Mouse (Mus musculus): ENCODE measurements at regions not wholly inside any gene's neighbourhood (a gene's known extent, or its start where the extent isn't known, plus 50 kb on each side); places are given as distances from the start of the nearest gene placed in this dataset.

DNA sequence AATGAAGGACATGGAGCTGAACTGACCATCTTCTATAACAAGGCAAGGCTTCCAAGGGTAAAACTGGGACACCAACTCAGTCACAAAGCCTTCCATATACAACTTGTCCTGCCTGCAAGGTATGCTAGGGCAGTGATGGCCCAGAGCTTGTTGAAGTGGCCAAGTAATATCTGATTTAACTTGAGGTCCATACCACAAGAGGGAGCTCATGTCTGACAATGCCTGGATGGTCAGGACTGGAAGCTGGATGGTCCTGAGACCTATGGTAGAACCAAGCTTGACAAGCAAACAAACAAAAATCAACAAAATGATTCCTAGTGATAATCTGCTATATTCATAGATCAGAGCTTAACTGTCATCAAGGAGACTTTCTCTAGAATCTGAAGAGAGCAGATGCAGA, 217.8 kb upstream of the Thsd7b start:
- Histone ChIP-seq H3K4me3 (ENCODE audit: control insufficient read depth, low read depth, low read length) (no peak overlapping the region), H3K4me1 (ENCODE audit: control insufficient read depth, insufficient read depth, low read length) (no peaks in the 10 kb centered on the region), H3K27me3 (ENCODE audit: control insufficient read depth, insufficient read depth, low read length) (no peaks in the 10 kb centered on the region), H3K27ac (ENCODE audit: control insufficient read depth, insufficient read depth, low read depth, low read length) (no peak overlapping the region), H3K36me3 (ENCODE audit: control insufficient read depth, insufficient read depth, low read length) (no peaks in the 10 kb centered on the region)
- no peak for TF ChIP-seq CTCF (IDR thresholded peaks at IDR 0.05; ENCODE audit: control insufficient read depth, insufficient read depth, insufficient replicate concordance, low read depth, low read length)
- no peak for TF ChIP-seq POLR2A (IDR thresholded peaks at IDR 0.05; ENCODE audit: control insufficient read depth, low read depth, low read length)

GRCm38 (mm10) chr1:129033707-129034106, 239.4 kb upstream of the Thsd7b start:
- Histone ChIP-seq H3K27ac (ENCODE audit: control insufficient read depth, insufficient read depth, low read depth, low read length) (no peak overlapping the region), H3K36me3 (ENCODE audit: control insufficient read depth, insufficient read depth, low read length) (no peaks in the 10 kb centered on the region), H3K4me1 (ENCODE audit: control insufficient read depth, insufficient read depth, low read length) (no peaks in the 10 kb centered on the region), H3K27me3 (ENCODE audit: control insufficient read depth, insufficient read depth, low read length) (no peaks in the 10 kb centered on the region), H3K4me3 (ENCODE audit: control insufficient read depth, low read depth, low read length) (no peak overlapping the region)
- no peak for TF ChIP-seq CTCF (IDR thresholded peaks at IDR 0.05; ENCODE audit: control insufficient read depth, insufficient read depth, insufficient replicate concordance, low read depth, low read length)
- no peak for TF ChIP-seq POLR2A (IDR thresholded peaks at IDR 0.05; ENCODE audit: control insufficient read depth, low read depth, low read length)

DNA sequence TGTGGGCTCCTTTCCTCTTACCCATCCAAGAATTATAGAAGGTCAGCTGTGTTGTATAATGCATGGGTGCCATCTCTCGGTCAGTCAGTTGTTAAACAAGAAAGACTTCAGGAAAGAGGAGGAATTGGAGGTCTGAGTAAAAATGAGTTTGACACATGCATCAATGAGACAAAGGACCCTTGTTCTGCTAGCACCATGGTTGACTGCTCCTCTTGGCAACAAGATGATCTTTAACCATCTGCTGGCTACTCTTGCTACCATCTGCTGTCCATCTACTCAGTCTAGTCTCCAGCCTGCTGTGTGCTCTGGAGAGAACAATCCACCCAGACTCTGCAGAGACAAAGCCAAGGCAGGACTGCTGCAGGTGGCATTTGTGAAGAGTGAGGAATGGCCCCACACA, 267.2 kb upstream of the Thsd7b start:
- TF ChIP-seq CTCF (IDR thresholded peaks at IDR 0.05; ENCODE audit: control insufficient read depth, insufficient read depth, insufficient replicate concordance, low read depth, low read length) = no peak
- TF ChIP-seq POLR2A (IDR thresholded peaks at IDR 0.05; ENCODE audit: control insufficient read depth, low read depth, low read length) = no peak

GRCm38 (mm10) chr1:129002286-129002685, 270.8 kb upstream of the Thsd7b start:
- H3K4me1 ChIP-seq (ENCODE audit: control insufficient read depth, insufficient read depth, low read length) = no peaks in the 10 kb centered on the region
- H3K27ac ChIP-seq (ENCODE audit: control insufficient read depth, insufficient read depth, low read depth, low read length) = no peak overlapping the region
- no peaks in the 10 kb centered on the region for H3K36me3 ChIP-seq (ENCODE audit: control insufficient read depth, insufficient read depth, low read length)
- no peak overlapping the region for H3K4me3 ChIP-seq (ENCODE audit: control insufficient read depth, low read depth, low read length)
- no peaks in the 10 kb centered on the region for H3K27me3 ChIP-seq (ENCODE audit: control insufficient read depth, insufficient read depth, low read length)
- no peak for TF ChIP-seq CTCF (IDR thresholded peaks at IDR 0.05; ENCODE audit: control insufficient read depth, insufficient read depth, insufficient replicate concordance, low read depth, low read length)
- TF ChIP-seq POLR2A (IDR thresholded peaks at IDR 0.05; ENCODE audit: control insufficient read depth, low read depth, low read length) = no peak

More for the DNA sequence above, 267.2 kb upstream of the Thsd7b start:
- no peak overlapping the region for H3K4me3 ChIP-seq (ENCODE audit: control insufficient read depth, low read depth, low read length)
- H3K27me3 ChIP-seq (ENCODE audit: control insufficient read depth, insufficient read depth, low read length) = no peaks in the 10 kb centered on the region
- no peaks in the 10 kb centered on the region for H3K36me3 ChIP-seq (ENCODE audit: control insufficient read depth, insufficient read depth, low read length)
- no peaks in the 10 kb centered on the region for H3K4me1 ChIP-seq (ENCODE audit: control insufficient read depth, insufficient read depth, low read length)
- H3K27ac ChIP-seq (ENCODE audit: control insufficient read depth, insufficient read depth, low read depth, low read length) = no peak overlapping the region

- Histone ChIP-seq H3K27ac (ENCODE audit: control insufficient read depth, insufficient read depth, low read depth, low read length) (no peak overlapping the region), H3K36me3 (ENCODE audit: control insufficient read depth, insufficient read depth, low read length) (no peaks in the 10 kb centered on the region), H3K4me3 (ENCODE audit: control insufficient read depth, low read depth, low read length) (no peak overlapping the region), H3K4me1 (ENCODE audit: control insufficient read depth, insufficient read depth, low read length) (no peaks in the 10 kb centered on the region), H3K27me3 (ENCODE audit: control insufficient read depth, insufficient read depth, low read length) (no peaks in the 10 kb centered on the region)
- no peak for TF ChIP-seq POLR2A (IDR thresholded peaks at IDR 0.05; ENCODE audit: control insufficient read depth, low read depth, low read length)
- TF ChIP-seq CTCF (IDR thresholded peaks at IDR 0.05; ENCODE audit: control insufficient read depth, insufficient read depth, insufficient replicate concordance, low read depth, low read length) = no peak
Observed at GRCm38 (mm10) chr1:129001766-129002165, 271.3 kb upstream of the Thsd7b start.

DNA sequence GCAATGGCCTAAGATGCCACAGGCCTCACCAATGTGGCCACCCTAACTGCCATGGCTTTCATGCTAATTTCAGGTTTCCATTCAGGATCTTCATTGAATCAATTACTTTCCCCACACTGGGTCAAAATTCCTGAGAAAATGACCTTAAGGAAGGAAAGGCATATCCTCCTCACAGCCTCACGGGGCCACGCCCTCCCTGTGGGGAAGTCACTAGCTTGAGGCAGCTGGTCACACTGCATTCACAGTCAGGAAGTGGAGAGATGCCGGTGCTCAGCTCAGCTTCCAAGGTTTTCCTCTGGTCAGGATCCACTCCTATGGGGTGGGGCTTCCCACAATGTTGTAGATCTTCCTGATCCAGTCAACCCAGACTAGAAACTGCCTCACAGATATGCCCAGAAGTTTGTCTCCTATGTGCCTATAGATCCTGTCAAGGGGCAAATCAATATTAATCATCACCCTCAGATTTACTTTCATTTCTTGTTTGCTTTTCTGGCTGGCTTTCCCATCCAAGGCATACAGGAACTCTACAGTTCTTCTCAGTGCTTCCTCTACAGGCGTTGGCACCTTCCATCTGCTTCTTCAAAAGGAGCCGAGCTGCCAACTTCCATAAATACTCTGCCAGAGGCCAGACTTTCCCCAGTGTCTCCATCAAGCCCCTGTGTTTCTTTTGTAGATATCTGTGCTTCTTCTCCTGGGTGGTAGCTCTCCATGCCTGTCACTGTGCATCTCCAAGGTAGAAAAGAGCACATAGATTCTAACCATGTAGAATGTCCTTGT, 273.2 kb upstream of the Thsd7b start:
- Histone ChIP-seq H3K36me3 (ENCODE audit: control insufficient read depth, insufficient read depth, low read length) (no peaks in the 10 kb centered on the region), H3K4me1 (ENCODE audit: control insufficient read depth, insufficient read depth, low read length) (no peaks in the 10 kb centered on the region), H3K27ac (ENCODE audit: control insufficient read depth, insufficient read depth, low read depth, low read length) (no peak overlapping the region), H3K27me3 (ENCODE audit: control insufficient read depth, insufficient read depth, low read length) (no peaks in the 10 kb centered on the region), H3K4me3 (ENCODE audit: control insufficient read depth, low read depth, low read length) (no peak overlapping the region)
- TF ChIP-seq CTCF (IDR thresholded peaks at IDR 0.05; ENCODE audit: control insufficient read depth, insufficient read depth, insufficient replicate concordance, low read depth, low read length) (no peak), POLR2A (IDR thresholded peaks at IDR 0.05; ENCODE audit: control insufficient read depth, low read depth, low read length) (no peak)

DNA sequence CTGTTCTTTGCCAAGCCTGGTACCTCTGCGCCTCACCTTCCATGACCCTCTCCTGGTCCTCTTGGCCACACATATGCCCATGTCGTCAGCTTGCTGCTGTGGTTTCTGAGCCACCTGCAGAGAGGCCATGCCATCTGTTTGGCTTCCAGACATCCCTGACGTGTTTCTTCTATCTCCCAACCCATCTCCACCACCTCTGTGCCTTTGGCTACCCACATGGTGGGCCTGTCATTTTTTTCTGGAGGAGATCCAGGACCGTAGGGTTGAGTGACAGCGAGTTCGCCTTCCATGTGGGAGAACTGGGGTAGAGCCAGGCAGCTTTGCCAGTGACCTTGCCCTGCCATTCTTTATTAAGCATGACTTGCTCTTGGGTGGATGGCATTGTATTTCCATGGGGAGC, 278.4 kb upstream of the Thsd7b start:
- Histone ChIP-seq H3K4me3 (ENCODE audit: control insufficient read depth, low read depth, low read length) (no peak overlapping the region), H3K4me1 (ENCODE audit: control insufficient read depth, insufficient read depth, low read length) (no peaks in the 10 kb centered on the region), H3K36me3 (ENCODE audit: control insufficient read depth, insufficient read depth, low read length) (no peaks in the 10 kb centered on the region), H3K27ac (ENCODE audit: control insufficient read depth, insufficient read depth, low read depth, low read length) (no peak overlapping the region), H3K27me3 (ENCODE audit: control insufficient read depth, insufficient read depth, low read length) (no peaks in the 10 kb centered on the region)
- TF ChIP-seq CTCF (IDR thresholded peaks at IDR 0.05; ENCODE audit: control insufficient read depth, insufficient read depth, insufficient replicate concordance, low read depth, low read length) = no peak
- TF ChIP-seq POLR2A (IDR thresholded peaks at IDR 0.05; ENCODE audit: control insufficient read depth, low read depth, low read length) = no peak
